Mouse (Mus musculus): Measurements from ENCODE around the gene Acat2.
"Not testable (repeated sequence)": the region's sequence is repeated elsewhere in the genome, so short reads cannot be mapped to it uniquely, and the experiment has no call there.

Gene Acat2

DNA sequence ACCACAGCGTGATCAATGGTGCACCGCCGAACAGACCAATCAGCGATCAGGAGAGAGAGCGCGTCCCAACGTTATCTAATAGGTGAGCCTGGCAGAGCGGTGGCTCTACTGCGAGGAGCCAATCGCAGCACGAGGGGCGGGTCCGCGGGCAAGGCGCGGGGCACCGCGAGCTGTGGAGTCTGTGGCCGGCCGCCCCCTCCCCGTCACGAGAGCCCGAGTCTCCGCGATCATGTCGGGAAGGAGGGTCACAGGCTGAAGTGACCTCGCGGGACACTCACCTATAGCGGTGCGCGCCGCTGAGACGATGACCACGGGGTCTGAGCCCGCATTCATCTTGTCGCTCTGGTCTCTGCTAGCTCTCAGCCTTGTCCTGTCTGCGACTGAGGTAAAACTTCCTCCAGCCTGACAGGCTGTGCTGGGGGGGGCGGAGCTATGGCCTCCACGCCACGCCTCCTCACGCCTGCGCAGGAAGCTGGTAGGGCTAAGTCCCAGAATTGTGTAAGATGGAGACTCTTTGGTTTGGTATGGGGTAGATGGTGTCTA, at the start of gene Acat2:
TSS of gene Acat2 (minus strand) at position 417 of the 543 bp plus-strand sequence.
- DNase-seq (ENCODE audit: low spot score in 2 of 2) = peak; percentile 88 to 92

DNA sequence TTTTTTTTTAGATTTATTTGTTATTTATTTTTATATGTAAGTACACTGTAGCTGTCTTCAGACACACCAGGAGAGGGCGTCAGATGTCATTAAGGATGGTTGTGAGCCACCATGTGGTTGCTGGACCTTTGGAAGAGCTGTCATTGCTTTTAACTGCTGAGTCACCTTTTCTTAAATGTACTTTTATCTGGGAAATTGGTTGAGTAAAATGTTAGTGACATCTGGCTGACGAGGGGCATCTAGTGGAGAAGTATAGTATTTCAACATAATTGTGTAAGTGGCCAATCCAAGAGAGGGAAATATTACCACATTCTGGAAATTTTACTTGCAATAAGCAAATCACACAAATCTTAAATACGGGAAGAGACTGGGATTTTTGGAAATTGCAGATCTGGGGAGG, 49.3 kb upstream of the Acat2 start:
- DNase-seq (ENCODE audit: low spot score in 2 of 2) = peak in 1 of 2 experiments; percentile 18

DNA sequence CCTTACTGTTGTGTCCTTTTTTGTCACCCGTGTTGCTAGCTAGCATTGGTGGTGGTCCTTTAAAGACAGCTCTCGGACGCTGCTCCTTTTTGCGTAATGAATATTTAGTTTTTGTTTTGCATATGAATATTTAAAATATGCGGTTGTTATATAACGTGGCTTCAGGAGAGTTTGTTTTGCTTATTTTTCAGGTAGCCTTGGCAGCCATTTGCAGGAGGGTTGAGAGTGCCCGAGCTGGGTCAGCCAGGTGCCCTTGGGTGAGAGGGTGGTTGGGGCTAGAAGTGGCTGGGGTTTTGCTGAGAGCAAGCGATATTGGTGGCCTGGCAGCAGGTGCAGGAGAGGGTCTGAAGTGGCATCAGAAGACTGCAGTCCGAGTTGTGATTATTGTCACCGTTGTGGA, 48.0 kb upstream of the Acat2 start:
- no peak for DNase-seq (ENCODE audit: low spot score in 2 of 2)

DNA sequence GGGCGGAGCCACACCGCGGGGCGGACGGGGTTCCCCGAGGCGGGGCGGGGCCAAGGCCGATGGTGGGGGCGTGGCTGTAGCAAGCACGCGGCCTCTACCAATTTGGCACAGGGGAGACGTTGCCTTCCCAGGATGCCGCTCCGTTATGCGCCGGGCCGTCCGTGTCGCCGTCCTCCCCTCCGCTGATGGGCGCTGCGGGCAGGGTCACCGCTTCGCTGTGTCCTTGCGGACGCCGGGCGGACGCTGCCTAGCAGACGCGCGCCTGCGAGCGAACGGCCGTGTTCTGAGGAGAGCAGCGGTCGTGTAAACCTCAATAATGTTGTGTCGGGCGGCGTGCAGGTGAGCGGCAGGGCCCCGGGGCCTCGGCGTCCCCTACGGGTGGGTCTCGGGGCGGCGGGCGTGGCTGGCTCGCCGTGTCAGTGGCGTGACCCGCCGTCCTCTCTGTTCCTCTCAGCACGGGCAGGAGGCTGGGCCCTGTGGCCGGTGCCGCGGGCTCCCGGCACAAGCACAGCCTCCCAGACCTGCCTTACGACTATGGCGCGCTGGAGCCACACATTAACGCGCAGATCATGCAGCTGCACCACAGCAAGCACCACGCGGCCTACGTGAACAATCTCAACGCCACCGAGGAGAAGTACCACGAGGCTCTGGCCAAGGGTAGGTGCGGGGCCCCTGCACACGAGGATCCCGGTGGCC, 47.3 kb upstream of the Acat2 start:
- DNase-seq (ENCODE audit: low spot score in 2 of 2) = peak; percentile 94 to 97

- no peak for DNase-seq (ENCODE audit: low spot score in 2 of 2)
Measured at GRCm38 (mm10) chr17:13006984-13007383, 46.4 kb upstream of the Acat2 start.

- DNase-seq (ENCODE audit: low spot score in 2 of 2) = not testable (repeated sequence)
Measured at GRCm38 (mm10) chr17:13006546-13006945, 46.0 kb upstream of the Acat2 start, which contains the start of gene Sod2. Sod2 (plus strand) TSS chr17:13006846.

DNA sequence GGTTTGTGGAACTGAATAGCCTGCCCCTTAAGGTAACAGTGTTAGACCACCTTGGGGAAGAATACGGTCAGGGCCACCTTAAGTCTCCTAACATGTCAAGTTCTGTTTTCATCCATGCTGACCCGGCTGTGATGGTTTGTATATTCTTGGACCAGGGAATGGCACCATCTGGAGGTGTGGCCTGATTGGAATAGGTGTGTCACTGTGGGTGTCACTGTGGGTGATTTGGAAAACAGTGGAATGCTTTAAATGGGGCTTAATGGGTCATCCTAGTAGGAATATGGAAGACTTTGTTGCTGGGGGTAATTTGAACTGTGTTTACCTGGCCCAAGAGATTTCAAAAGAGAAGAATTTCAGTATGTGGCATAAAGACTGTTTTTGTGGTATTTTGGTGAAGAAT, 43.9 kb upstream of the Acat2 start:
- not testable (repeated sequence) for DNase-seq (ENCODE audit: low spot score in 2 of 2)

DNA sequence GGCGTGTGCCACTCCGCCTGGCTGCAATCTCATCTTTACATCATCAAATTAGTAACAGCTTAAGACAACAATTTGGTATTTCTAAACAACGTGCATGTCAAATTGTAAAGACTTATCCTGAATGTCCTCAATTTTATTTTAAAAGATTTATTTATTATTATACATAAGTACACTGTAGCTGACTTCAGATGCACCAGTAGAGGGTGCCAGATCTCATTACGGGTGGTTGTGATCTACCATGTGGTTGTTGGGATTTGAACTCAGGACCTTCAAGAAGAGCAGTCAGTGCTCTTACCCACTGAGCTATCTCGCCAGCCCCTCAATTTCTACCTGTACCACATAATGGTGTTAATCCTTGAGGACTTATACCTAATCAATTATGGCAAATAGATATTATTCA, 41.7 kb upstream of the Acat2 start:
- not testable (repeated sequence) for DNase-seq (ENCODE audit: low spot score in 2 of 2)

DNA sequence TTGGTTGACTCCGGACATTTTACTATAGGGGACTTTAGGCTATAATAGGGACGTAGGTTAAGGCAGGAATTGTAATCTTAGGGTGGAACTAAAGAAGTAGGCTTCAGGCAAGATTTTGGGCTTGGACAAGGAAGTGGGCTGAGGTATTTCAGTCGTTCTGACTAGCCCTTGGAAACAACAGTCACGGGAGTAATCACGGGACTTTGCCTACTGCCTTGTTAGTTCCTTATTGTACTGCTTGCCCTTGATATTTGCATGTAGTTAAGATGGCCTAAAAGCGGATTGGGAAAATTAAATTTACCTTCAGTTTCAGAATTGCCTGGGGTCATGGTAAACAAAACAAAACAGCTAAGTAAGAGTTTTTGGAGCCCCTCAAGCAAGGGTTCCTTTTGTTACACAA, 38.5 kb upstream of the Acat2 start:
- DNase-seq (ENCODE audit: low spot score in 2 of 2) = no peak

- DNase-seq (ENCODE audit: low spot score in 2 of 2) = no peak
Measured at GRCm38 (mm10) chr17:12997890-12998289, 37.3 kb upstream of the Acat2 start.

DNA sequence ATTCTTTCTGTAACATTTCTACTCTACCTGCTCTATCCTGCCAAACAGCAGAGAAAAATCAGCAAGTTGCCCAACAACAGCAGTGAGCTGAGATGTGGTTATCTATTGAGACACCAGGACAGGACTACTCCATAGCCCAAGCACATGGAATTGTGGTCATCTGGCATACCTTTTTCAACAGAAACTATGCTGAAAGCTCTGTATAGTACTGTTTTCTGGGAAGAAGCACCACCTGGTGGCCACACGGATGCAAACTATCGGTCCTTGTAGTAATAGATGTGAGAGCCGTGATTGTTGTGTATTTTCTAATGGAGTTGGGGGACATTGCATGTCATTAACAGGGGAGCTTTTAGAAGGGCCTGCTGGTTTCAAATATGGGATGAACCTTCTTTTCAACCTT, 35.8 kb upstream of the Acat2 start:
- peak; percentile 35 to 39 for DNase-seq (ENCODE audit: low spot score in 2 of 2)

- no peak for DNase-seq (ENCODE audit: low spot score in 2 of 2)
Measured at GRCm38 (mm10) chr17:12994069-12994468, 33.5 kb upstream of the Acat2 start, which contains the start of gene Wtap. Wtap (minus strand) TSS chr17:12994169.

DNA sequence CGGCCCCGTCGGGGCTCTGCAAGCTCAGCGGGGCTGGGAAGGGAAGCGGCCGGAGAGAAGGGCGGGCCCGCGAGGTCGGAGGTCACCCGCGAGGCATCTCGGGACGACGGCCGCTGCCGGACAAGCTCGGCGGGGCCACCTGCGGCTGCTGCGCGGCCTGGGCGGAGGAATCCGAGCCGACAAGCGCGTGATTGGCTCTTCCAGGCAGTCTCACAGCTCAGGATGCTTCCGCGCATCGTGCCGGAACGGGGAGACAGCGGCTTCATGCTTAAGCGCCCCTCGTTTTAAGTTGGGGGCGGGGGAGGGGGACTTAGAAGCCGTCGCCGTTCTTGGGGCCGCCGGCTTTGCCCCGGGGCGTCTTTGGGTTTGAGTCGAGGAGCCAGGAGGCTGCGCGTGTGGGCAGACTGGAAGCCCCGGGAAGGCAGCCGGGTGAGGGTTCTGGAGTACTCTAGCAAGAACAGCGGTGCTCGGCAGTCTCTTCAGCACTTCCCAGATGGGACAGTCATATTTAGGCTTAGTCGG, 32.0 kb upstream of the Acat2 start:
- DNase-seq (ENCODE audit: low spot score in 2 of 2) = peak; percentile 84 to 88

- DNase-seq (ENCODE audit: low spot score in 2 of 2) = peak; percentile 77 to 79
Measured at GRCm38 (mm10) chr17:12991635-12992358, 31.2 kb upstream of the Acat2 start.

DNA sequence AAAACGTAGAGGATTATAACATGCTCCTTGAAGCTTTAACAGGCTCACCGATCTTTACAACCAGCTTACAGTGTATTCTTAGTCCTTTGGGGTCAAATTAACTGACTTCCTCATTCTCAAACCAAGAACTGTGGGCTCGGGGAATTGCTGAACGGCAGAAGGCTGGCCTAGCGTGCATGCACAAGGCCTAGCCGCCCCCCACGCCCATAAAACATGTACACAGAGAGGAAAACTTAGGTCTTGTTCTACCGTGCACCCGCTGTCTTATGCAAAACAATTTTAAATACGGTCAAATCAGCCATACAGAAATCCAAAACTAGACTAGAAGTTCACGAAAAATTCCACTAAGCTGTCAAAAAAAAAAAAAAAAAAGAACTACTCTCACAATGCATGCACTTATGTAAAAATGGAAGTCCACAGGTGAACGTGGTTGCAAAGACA, 30.7 kb upstream of the Acat2 start:
- DNase-seq (ENCODE audit: low spot score in 2 of 2) = no peak

- no peak for DNase-seq (ENCODE audit: low spot score in 2 of 2)
Measured at GRCm38 (mm10) chr17:12990567-12991145, 30.1 kb upstream of the Acat2 start.

- DNase-seq (ENCODE audit: low spot score in 2 of 2) = not testable (repeated sequence)
Measured at GRCm38 (mm10) chr17:12988096-12988495, 27.5 kb upstream of the Acat2 start.

DNA sequence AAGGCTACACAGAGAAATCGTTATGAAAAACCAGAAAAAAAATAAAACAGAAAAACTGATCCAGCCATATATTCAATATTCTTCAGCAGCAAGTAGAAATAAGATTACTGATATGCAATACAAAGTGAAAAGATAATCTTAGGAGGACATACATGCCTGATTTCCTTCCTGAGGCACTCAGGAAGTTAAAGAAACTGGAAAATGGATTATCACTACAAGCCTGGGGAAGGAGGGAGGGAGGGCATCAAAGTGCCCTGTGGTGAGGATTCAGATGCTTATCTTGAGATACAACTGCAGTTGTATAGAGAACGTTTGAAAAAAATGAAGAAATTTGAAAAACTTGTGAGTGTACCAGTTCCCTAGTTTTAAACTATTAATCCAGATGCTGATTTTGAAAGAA, 23.4 kb upstream of the Acat2 start:
- DNase-seq (ENCODE audit: low spot score in 2 of 2) = no peak

GRCm38 (mm10) chr17:12978546-12978945, 18.0 kb upstream of the Acat2 start:
- DNase-seq (ENCODE audit: low spot score in 2 of 2) = no peak

DNA sequence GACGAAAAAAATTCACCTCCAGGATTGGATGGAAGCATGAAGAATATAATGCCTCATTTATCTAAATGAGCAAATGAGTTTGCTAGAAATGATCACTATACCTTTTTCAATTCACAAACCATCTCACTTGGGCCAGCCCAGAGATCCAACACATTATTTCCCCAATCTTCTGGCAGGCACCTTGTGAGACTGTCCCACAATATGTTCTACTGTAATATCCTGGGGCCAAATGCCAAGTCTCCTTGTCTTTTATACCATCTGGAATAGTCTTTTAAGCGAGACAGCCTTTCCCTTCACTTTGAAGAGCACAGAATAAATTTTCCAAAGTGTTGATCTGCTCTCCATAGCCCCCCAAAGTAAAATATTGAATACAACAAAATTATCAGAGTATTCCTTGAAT, 13.3 kb upstream of the Acat2 start:
- DNase-seq (ENCODE audit: low spot score in 2 of 2) = no peak

- no peak for DNase-seq (ENCODE audit: low spot score in 2 of 2)
Measured at GRCm38 (mm10) chr17:12967173-12967572, 6.6 kb upstream of the Acat2 start.

DNA sequence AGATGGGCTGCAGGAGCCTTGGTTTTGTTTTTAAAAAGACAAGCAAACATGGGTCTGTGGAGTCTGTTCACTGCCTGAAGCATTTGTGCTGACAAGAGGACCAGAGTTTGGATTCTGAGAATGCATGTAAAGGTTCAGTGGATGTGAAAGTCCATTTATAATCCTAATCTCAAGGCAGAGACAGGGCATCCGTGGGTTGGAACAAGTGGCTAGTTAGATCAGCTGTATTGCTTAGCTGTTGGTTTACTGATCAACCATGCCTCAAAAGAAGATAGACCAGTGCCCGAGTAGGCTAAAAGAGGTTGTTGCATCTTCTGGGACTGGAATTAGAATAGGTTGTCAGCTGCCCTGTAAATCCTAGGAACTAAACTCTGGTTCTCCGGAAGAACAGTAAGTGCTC, 2.9 kb upstream of the Acat2 start:
- DNase-seq (ENCODE audit: low spot score in 2 of 2) = no peak

All from frontal cortex, postnatal 25 days (tissue).